Mouse (Mus musculus) stomach, embryonic 14.5 days (tissue): ENCODE results near the gene Rfx8. TPM values are rescaled to one million over a fixed set of nuclear protein-coding genes. Genes with fewer than 3 reads are reported as not detected.

Source experiments
- ATAC-seq: fragments of 200-750 bp; cut with Nextera tagmentation; 2 replicates; pipeline ENCODE4 v1.8.0; 2017; ENCODE audit warnings: low read depth, moderate TSS enrichment; ENCODE audit not compliant: insufficient number of reproducible peaks, insufficient read depth, low FRiP score
- H3K27ac ChIP-seq: fragments of 300-500 bp; sonication (generic); 2 replicates; pipeline ENCODE4 v1.5.1; 2014; ENCODE audit warnings: mild to moderate bottlenecking, low read length, moderate library complexity, mixed read lengths
- H3K27me3 ChIP-seq: fragments of 300-500 bp; sonication (generic); 2 replicates; pipeline ENCODE4 v1.6.1; 2014; ENCODE audit warnings: low read length, control low read depth, mixed read lengths; ENCODE audit not compliant: control insufficient read depth, insufficient read depth
- H3K36me3 ChIP-seq: fragments of 300-500 bp; sonication (generic); 2 replicates; pipeline ENCODE4 v1.6.1; 2014; ENCODE audit warnings: mild to moderate bottlenecking, control low read depth, low read length, moderate library complexity, mixed read lengths; ENCODE audit not compliant: control insufficient read depth, insufficient read depth
- H3K4me1 ChIP-seq: fragments of 300-500 bp; sonication (generic); 2 replicates; pipeline ENCODE4 v1.6.1; 2014; ENCODE audit warnings: low read length, control low read depth, mixed read lengths; ENCODE audit not compliant: control insufficient read depth, insufficient read depth
- H3K4me2 ChIP-seq: fragments of 300-500 bp; sonication (generic); replicated peaks from 2 replicates; pipeline ENCODE4 v1.6.1; 2014; ENCODE audit warnings: low read depth, low read length, control low read depth
- H3K4me3 ChIP-seq: fragments of 300-500 bp; sonication (generic); 2 replicates; pipeline ENCODE4 v1.5.1; 2014; ENCODE audit warnings: low read depth, low read length, control low read depth
- H3K9ac ChIP-seq: fragments of 300-500 bp; sonication (generic); replicated peaks from 2 replicates; pipeline ENCODE4 v1.6.1; 2014; ENCODE audit warnings: low read depth, mild to moderate bottlenecking, control low read depth, low read length, moderate library complexity, mixed read lengths
- H3K9me3 ChIP-seq: fragments of 300-500 bp; sonication (generic); 2 replicates; pipeline ENCODE4 v1.6.1; 2016; ENCODE audit warnings: low read depth, low read length, control low read depth; ENCODE audit not compliant: control insufficient read depth
- WGBS: fragments of 180-500 bp; shearing (Covaris S2); extraction: QIAGEN DNeasy Blood & Tissue Kit; methylation state at CpG from one replicate; pipeline ENCODE4 v1.1.7; 2014; 5-methylcytosine and 5-hydroxymethylcytosine counted together
- polyA plus RNA-seq: library from polyadenylated mRNA; unstranded; fragments of >200 nt; fragmentation: Nextera tagmentation; extraction: Ambion mirVana; gene quantifications from 2 replicates; pipeline ENCODE4 v1.2.1, GENCODE M21; 2014

Rfx8 gene
- polyA plus RNA-seq, 1 experiment from 2014 or later: 0.27 TPM

DNA sequence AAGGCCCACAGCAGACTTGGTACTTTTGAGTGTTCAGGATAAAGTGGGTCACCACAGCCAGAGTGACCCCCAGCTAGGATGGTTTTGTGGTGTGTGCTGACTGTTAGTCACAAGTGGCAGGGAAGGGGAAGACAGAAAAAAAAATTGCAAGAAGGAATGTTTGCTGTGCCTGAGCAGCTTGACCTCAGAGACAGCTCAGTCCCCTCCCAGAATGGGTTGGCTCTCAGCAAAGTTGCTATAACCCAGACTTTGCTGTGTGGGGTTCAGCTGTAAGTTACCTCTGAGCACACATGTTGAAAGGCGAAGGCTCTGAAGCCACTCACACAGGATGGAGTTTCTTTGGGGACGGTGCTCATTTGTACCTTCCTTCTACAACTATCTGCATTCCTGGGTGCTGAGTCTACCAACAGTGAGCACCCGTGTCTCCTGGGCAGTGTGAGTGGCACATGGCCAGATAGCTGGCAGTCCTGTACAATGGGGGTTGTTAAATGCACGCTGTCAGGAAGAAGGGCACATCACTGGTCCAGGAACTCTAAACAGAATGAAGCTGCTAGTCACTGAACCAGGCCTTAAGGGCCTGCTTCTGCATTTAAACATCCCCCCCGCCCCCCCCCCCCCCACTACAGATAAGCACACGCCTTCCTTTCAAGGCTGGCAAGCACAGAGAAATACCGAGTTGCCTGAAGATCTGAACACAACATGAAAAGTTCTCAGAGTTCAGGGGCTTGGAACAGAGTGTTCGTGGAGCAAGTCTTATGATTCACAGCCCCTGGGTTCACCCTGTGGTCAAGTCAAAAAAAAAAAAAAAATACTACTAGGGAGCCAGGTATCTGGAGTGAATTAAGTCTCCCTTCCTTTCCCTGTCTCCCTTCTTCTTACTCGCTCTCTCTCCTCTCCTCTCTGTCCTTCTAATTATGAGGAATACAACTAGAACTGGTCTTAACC is 38.7 kb upstream of the Rfx8 start:
- no peaks in the 10 kb centered on the region for H3K36me3 ChIP-seq
- no peaks in the 10 kb centered on the region for H3K27me3 ChIP-seq
- peaks cover 22% of the 10 kb centered on the region; the same call in 1 of the 2 replicates for H3K4me1 ChIP-seq
- no peak overlapping the region for H3K4me3 ChIP-seq
- 46% methylated on average over 9 of the region's 9 CpGs for WGBS
- H3K9me3 ChIP-seq: no peaks in the 10 kb centered on the region
- H3K27ac ChIP-seq: no peak overlapping the region
- no peak overlapping the region for H3K9ac ChIP-seq
- no peak for ATAC-seq
- no peak overlapping the region for H3K4me2 ChIP-seq

DNA sequence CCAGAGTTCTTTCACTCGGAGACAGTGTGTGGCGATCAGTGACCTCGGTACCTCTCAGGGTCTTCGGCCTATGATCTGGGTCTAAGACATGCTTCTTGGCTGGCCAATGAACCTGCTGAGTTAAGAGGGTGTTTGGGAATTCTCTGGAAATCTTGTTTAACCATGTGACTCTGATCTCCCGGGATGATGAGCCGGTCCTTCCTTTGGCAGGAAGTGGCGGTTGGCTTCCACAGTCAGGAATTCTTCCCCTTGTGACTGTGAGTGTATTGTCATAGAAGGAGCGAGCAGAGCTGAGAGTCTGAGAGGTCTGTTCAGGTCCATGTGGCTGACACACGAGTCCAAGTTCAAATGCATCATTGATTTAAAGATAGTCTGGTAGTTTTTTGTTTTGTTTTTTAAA is 37.4 kb upstream of the Rfx8 start:
- H3K27me3 ChIP-seq: no peaks in the 10 kb centered on the region
- peaks cover 22% of the 10 kb centered on the region; the same call in 1 of the 2 replicates for H3K4me1 ChIP-seq
- no peak overlapping the region for H3K27ac ChIP-seq
- H3K4me2 ChIP-seq: no peak overlapping the region
- ATAC-seq: no peak
- H3K4me3 ChIP-seq: no peak overlapping the region
- 74% methylated on average over 9 of the region's 9 CpGs for WGBS
- H3K9me3 ChIP-seq: no peaks in the 10 kb centered on the region
- H3K9ac ChIP-seq: no peak overlapping the region
- no peaks in the 10 kb centered on the region for H3K36me3 ChIP-seq

DNA sequence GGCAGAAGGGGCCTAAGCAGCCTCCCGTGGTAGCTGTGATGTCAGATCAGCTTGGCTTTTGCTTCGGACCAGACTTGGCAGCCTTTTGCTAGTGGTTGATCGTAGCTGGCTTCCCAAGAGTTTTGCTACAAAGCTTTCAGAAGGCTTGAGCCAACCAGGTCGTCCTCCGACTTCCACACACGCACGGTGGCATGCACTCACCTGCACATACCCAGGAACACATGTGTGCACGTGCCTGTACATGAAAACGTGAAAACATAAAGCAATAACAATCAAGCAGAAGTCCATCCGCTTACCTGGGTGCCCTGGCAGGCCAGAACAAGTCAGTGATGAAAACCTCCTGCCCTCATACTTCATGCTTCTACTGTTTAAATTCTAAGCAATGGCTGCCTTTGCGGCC is 36.2 kb upstream of the Rfx8 start:
- H3K4me2 ChIP-seq: no peak overlapping the region
- H3K4me1 ChIP-seq: peaks cover 17% of the 10 kb centered on the region; the same call in 1 of the 2 replicates
- ATAC-seq: no peak
- H3K27ac ChIP-seq: no peak overlapping the region
- no peaks in the 10 kb centered on the region for H3K9me3 ChIP-seq
- H3K9ac ChIP-seq: no peak overlapping the region
- H3K4me3 ChIP-seq: no peak overlapping the region
- H3K27me3 ChIP-seq: no peaks in the 10 kb centered on the region
- H3K36me3 ChIP-seq: no peaks in the 10 kb centered on the region
- WGBS: 75% methylated on average over 11 of the region's 11 CpGs

DNA sequence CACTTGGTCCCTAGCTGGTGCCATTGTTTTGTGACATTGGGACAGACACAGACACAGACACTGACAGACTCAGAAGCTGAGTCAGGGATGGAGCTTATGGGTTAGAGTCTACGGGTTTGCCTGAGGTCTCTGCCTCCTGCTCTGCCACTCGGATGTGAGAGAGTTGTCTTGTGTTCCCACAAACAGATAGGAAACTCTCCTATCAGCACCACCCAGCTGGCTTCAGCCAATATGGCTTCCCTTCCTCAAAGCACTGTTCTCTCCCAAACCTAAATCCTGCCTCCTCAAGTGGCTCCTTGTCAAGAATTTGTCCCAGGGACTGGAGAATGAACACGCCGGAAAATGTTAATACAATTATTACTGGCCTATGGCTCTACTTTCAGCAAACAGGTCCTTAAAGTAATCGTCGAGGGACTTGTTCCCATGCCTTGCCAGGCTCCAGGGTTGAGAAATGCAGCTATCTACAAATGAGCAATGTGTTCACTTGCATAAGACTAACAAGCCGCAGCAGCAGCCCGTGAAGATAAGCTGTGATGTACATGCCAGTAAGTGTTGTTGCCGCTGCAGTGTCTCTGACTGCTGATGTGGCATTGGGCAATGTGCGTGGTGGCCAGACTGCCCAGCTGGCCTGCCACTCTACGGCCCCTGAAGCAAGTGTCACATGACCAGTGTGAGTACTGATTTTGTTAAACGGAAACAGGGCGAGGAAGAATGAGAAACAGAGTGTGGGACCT is 33.6 kb upstream of the Rfx8 start:
- H3K4me2 ChIP-seq: no peak overlapping the region
- ATAC-seq: no peak
- H3K9ac ChIP-seq: no peak overlapping the region
- no peaks in the 10 kb centered on the region for H3K9me3 ChIP-seq
- H3K36me3 ChIP-seq: no peaks in the 10 kb centered on the region
- no peak overlapping the region for H3K27ac ChIP-seq
- H3K4me1 ChIP-seq: peaks cover 14% of the 10 kb centered on the region; the same call in 1 of the 2 replicates
- H3K4me3 ChIP-seq: no peak overlapping the region
- H3K27me3 ChIP-seq: no peaks in the 10 kb centered on the region
- WGBS: 68% methylated on average over 13 of the region's 13 CpGs

DNA sequence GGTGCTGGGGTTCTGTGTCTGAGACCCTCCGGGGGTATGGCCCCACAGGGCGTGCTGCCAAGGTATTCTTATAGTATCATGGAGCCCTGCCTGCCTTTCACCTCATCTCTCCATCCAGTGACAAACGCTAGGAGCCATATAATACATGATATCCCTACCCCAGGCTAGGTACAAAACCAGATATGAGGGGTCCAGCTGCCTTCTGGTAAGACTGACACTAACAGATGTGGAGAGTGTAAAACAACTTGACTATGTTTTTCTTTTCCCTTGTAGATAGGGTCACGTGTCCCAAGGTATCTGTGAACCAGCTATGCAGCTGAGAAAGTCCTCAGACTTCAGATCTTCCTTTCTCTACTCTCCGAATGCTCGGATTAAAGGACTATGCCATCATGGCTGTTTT is 30.7 kb upstream of the Rfx8 start:
- H3K27me3 ChIP-seq: no peaks in the 10 kb centered on the region
- no peak for ATAC-seq
- no peaks in the 10 kb centered on the region for H3K9me3 ChIP-seq
- 84% methylated on average over 6 of the region's 6 CpGs for WGBS
- H3K36me3 ChIP-seq: no peaks in the 10 kb centered on the region
- no peak overlapping the region for H3K4me2 ChIP-seq
- peaks cover 10% of the 10 kb centered on the region; the same call in 1 of the 2 replicates for H3K4me1 ChIP-seq
- no peak overlapping the region for H3K27ac ChIP-seq
- no peak overlapping the region for H3K4me3 ChIP-seq
- no peak overlapping the region for H3K9ac ChIP-seq

DNA sequence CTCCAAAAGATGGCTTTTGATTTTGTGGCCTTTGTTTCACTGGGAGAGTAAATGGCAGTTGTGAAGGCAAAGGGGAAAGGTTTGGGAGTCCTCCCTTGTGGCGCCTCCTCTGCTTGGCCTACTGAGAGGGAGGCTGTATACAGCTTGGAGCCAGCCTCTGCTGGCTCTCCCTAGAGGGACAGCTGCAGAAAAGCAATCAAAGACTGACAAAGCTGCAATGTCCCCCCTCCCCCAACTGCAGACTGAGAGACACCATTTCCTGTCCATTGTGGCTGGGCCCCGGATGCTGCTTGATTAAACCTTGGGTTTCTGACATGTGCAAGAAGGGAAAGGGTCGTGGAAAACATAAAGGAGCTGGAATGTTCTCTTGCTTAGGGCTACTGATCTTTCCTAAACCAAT is 28.9 kb upstream of the Rfx8 start:
- H3K4me3 ChIP-seq: no peak overlapping the region
- peak overlapping the region; percentile 39; the same call in 1 of the 2 replicates for H3K27ac ChIP-seq
- H3K4me2 ChIP-seq: no peak overlapping the region
- 22% methylated on average over 3 of the region's 3 CpGs for WGBS
- H3K36me3 ChIP-seq: no peaks in the 10 kb centered on the region
- H3K9me3 ChIP-seq: no peaks in the 10 kb centered on the region
- no peaks in the 10 kb centered on the region for H3K27me3 ChIP-seq
- H3K4me1 ChIP-seq: peaks cover 12% of the 10 kb centered on the region; the same call in 1 of the 2 replicates
- ATAC-seq: no peak; the same call in 1 of the 2 replicates
- no peak overlapping the region for H3K9ac ChIP-seq

DNA sequence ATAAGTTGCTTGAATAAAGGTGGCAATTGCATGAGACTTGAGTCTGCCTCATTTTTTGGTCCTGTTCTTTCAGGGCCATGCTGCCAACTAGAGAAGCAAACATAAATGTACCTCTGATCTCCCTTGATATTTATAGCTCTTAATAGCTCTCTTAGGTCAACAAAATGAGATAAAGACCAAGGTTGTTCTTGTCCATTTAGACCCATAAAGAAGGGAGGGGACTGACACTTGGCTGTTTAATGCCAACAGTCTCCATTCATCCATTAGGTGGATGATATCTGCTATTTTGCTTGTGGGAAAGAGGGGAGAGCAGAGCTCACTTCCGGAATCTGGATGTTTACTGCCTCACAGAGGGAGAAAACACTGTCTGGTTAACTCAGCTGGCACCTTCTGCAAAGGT is 28.4 kb upstream of the Rfx8 start:
- no peak overlapping the region for H3K9ac ChIP-seq
- no peak overlapping the region for H3K4me3 ChIP-seq
- H3K9me3 ChIP-seq: no peaks in the 10 kb centered on the region
- H3K27ac ChIP-seq: peak overlapping the region; percentile 39; the same call in 1 of the 2 replicates
- H3K4me2 ChIP-seq: no peak overlapping the region
- no peak for ATAC-seq
- peaks cover 12% of the 10 kb centered on the region; the same call in 1 of the 2 replicates for H3K4me1 ChIP-seq
- H3K27me3 ChIP-seq: no peaks in the 10 kb centered on the region
- H3K36me3 ChIP-seq: no peaks in the 10 kb centered on the region
- WGBS: 32% methylated on average over 1 of the region's 1 CpGs

DNA sequence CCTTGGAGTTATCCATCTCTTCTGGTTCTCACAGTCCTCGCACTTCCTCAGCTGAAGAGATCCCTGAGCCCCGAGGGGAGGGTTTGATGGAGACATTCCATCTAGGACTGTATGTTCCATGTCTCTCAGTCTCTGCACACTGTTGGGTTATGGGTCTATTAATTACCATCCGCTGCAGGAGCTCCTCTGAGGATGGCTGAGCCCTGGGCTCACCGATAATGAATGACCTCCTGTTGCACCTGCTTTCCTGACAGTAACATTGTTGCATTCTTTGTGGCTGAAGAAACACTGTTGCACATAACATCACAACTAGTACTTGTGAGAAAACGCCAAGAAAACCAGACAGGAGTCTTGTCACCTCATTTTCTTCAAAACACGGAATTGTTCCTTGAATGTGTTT is 27.9 kb upstream of the Rfx8 start:
- no peak overlapping the region for H3K4me3 ChIP-seq
- no peak for ATAC-seq
- no peak overlapping the region for H3K27ac ChIP-seq
- no peaks in the 10 kb centered on the region for H3K27me3 ChIP-seq
- no peaks in the 10 kb centered on the region for H3K36me3 ChIP-seq
- WGBS: 72% methylated on average over 6 of the region's 6 CpGs
- no peak overlapping the region for H3K9ac ChIP-seq
- no peak overlapping the region for H3K4me2 ChIP-seq
- H3K4me1 ChIP-seq: peaks cover 12% of the 10 kb centered on the region; the same call in 1 of the 2 replicates
- H3K9me3 ChIP-seq: no peaks in the 10 kb centered on the region
